Mouse (Mus musculus): ENCODE results near the gene 4930430A15Rik.

4930430A15Rik gene

DNA sequence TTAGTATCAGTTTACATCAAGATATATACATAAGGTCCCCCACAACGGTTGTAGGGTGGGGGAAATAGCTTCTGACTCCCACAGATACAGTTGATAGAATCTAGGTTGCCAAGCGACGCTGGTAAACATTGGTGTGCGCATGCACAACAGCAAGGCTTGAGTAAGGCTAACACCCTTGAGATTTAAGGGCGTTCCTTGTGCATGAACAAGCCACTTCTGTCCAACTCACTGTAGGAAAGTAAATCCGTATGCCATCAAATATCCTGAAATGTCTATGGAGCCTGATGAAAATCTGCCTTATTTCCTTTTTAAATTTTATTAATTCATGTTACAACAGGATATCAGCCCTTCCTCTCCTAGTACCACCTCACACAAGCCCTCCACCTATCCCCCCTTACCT lies at the start of gene 4930430A15Rik:
Gene 4930430A15Rik (minus strand): TSS at position 101 of the 400 bp plus-strand sequence.
- DNase-seq (ENCODE audit: low spot score in 2 of 2) = no peak

DNA sequence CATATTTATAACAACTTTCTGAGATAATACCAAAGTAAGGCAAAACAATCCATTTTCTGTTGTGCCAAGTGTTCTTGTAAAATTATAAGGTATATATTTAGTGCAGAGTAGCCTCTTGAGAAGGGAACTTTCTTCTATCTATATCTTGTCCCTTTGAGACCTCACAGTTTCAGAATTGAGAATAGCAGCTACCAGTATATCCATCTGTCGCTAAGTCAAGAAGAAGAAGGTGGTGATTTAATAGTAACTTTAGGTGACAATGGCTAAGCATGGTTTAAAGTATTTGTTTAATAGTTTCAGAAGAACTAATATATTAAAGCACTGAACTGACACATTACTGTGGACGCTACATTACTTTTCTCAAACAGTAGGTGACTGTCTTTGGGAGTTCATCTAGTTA lies 44.6 kb upstream of the 4930430A15Rik start, which contains the start of gene Olfr1277:
Gene Olfr1277 (minus strand): TSS at position 101 of the 400 bp plus-strand sequence.
- DNase-seq (ENCODE audit: low spot score in 2 of 2) = no peak

DNA sequence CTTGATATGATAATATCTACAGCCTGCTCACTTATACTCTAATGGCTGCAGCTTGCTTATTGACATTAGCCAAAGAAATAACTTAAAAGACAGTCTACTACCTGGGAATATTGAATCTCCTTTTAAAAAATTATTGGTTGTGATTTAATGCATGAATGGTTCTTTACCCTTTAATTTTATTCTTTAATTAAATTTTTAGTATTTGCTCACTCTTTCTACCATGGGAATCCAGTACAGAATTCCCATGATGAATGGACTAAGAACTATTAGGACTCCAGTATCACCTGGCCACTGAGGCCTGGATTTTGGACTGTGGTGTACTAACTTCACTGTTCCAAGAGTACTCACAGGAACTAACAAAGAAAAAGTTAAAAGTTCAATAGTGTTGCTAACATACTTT lies 24.8 kb upstream of the 4930430A15Rik start, which contains the start of gene Olfr1276:
Gene Olfr1276 (plus strand): TSS at position 301 of the 400 bp plus-strand sequence.
- no peak for DNase-seq (ENCODE audit: low spot score in 2 of 2)

- no peak for DNase-seq (ENCODE audit: low spot score in 2 of 2)
Observed at GRCm38 (mm10) chr2:111235186-111235585, 5.8 kb upstream of the 4930430A15Rik start, which contains the start of gene Olfr1275. Gene Olfr1275, minus strand, starts transcription at chr2:111235286.

DNA sequence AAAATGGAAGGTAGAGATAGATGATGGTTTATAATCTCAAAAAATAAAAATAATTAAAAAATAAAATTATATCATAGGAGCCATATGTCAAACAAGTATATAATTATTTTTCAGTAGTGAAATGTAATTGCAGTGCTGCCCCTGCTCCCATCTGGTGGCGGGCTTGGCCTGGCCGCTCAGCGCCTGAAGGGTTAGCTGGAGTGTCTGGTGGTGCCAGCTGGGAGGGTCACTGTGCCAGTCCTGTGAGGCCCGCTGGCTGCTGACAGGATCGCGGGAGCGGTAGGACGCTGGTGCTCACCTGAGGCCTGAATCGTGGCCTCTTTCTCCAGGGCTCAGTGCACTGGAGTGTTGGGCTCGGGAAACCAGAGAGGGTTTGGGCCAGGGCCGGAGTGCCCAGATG lies 47.3 kb downstream of the 4930430A15Rik start:
- no peak for DNase-seq (ENCODE audit: low spot score in 2 of 2)

- no peak for DNase-seq (ENCODE audit: low spot score in 2 of 2)
Observed at GRCm38 (mm10) chr2:111152836-111153235, 76.6 kb downstream of the 4930430A15Rik start, which contains the start of gene Gm15130. Gene Gm15130, minus strand, starts transcription at chr2:111152936.

DNA sequence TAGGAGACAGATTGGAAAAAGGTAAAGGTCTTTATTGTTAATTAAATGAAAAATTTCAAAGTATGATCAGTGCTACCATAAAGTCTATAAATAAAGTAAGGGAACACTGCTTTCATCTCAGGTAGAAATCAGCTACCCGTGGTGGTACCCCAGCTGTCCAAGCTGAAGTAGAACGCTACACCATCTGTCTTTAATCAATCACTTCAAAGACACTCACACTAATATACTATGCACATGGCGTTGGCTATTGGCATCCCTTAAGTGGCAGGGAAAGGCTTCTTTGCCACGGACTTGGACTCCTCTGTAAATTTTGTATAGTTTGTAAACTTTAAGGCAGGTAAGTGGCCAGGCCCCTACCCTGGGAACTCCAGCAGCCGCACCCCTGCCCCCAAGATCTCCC lies 93.7 kb downstream of the 4930430A15Rik start:
- no peak for DNase-seq (ENCODE audit: low spot score in 2 of 2)

Measured in spleen, postnatal 10 days (tissue).